Mouse (Mus musculus) kidney, embryonic 16.5 days (tissue): ENCODE results near the gene Zfp385b. TPM values are rescaled to one million over a fixed set of nuclear protein-coding genes. Genes with fewer than 3 reads are reported as not detected.

Experiments used
- ATAC-seq: fragments of 200-750 bp; cut with Nextera tagmentation; 2 replicates; pipeline ENCODE4 v1.8.0; 2017; ENCODE audit warnings: moderate TSS enrichment; ENCODE audit not compliant: low FRiP score, low TSS enrichment
- H3K27ac ChIP-seq: fragments of 300-500 bp; sonication (generic); 2 replicates; pipeline ENCODE4 v1.5.1; 2014; ENCODE audit warnings: low read length
- H3K27me3 ChIP-seq: fragments of 300-500 bp; sonication (generic); 2 replicates; pipeline ENCODE4 v1.6.1; 2014; ENCODE audit warnings: low read length, control low read depth, mixed read lengths; ENCODE audit not compliant: insufficient read depth
- H3K36me3 ChIP-seq: fragments of 300-500 bp; sonication (generic); 2 replicates; pipeline ENCODE4 v1.6.1; 2014; ENCODE audit warnings: low read length, control low read depth, mixed read lengths; ENCODE audit not compliant: insufficient read depth
- H3K4me1 ChIP-seq: fragments of 300-500 bp; sonication (generic); 2 replicates; pipeline ENCODE4 v1.6.1; 2014; ENCODE audit warnings: low read length, control low read depth, mixed read lengths; ENCODE audit not compliant: insufficient read depth
- H3K4me2 ChIP-seq: fragments of 300-500 bp; sonication (generic); replicated peaks from 2 replicates; pipeline ENCODE4 v1.6.1; 2014; ENCODE audit warnings: low read depth, low read length
- H3K4me3 ChIP-seq: fragments of 300-500 bp; sonication (generic); 2 replicates; pipeline ENCODE4 v1.5.1; 2014; ENCODE audit warnings: mild to moderate bottlenecking, low read length
- H3K9ac ChIP-seq: fragments of 300-500 bp; sonication (generic); replicated peaks from 2 replicates; pipeline ENCODE4 v1.6.1; 2014; ENCODE audit warnings: low read length
- H3K9me3 ChIP-seq: fragments of 300-500 bp; sonication (generic); 2 replicates; pipeline ENCODE4 v1.6.1; 2016; ENCODE audit warnings: low read length, control low read depth
- WGBS: fragments of 180-500 bp; shearing (Covaris S2); extraction: QIAGEN DNeasy Blood & Tissue Kit; methylation state at CpG from one replicate; pipeline ENCODE4 v1.1.7; 2014; 5-methylcytosine and 5-hydroxymethylcytosine counted together
- polyA plus RNA-seq: library from polyadenylated mRNA; unstranded; fragments of >200 nt; fragmentation: Nextera tagmentation; extraction: Ambion mirVana; gene quantifications from 2 replicates; pipeline ENCODE4 v1.2.1, GENCODE M21; 2015

The Zfp385b gene
- polyA plus RNA-seq, 1 experiment from 2014 or later, result 6.8 TPM

DNA sequence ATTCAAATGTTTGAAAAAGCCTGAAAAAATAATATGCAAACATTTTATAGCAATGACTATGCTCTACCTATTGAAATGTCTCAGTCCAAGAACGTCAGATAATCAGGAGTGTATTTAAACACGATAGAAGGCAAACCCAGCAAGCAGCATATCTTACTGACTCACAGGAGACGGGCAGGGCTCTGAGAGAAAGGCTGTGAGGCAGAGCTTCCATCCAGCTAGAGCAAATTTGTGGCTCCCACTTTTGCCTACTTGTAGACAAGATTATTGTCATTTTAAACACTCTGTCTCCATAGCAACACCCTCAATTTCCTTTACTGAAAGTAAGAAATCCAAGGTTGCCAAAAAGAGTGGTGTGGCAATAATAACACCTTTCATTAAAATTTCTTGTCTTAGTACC lies 135.4 kb downstream of the Zfp385b start:
- no peak overlapping the region for H3K4me2 ChIP-seq
- ATAC-seq, result no peak
- H3K9me3 ChIP-seq, result no peaks in the 10 kb centered on the region
- H3K27me3 ChIP-seq, result no peaks in the 10 kb centered on the region
- H3K4me3 ChIP-seq, result no peak overlapping the region
- no peak overlapping the region for H3K27ac ChIP-seq
- H3K9ac ChIP-seq, result no peak overlapping the region
- H3K4me1 ChIP-seq, result no peaks in the 10 kb centered on the region
- 78% methylated on average over 3 of the region's 3 CpGs for WGBS
- H3K36me3 ChIP-seq, result no peaks in the 10 kb centered on the region

DNA sequence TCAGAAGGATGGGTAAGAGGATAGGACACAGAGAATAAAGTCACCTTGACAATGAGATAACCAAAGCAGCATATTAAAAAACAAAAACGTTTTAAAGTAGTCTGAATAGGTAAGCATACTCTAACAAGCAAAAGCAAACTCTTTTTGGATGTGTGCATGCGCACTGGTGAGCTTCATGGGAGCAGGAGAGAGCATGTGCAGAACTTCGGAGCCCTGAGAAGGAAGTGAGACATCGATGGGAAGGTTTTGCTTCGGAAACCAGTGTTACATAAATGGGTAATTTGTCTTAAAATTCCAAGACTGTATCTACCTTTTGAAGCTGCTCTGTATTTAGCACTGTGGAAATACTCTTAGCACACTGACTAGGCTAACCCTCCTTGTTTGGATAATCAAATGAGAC lies 137.2 kb downstream of the Zfp385b start:
- 78% methylated on average over 5 of the region's 5 CpGs for WGBS
- ATAC-seq, result no peak
- no peak overlapping the region for H3K27ac ChIP-seq
- no peaks in the 10 kb centered on the region for H3K9me3 ChIP-seq
- H3K9ac ChIP-seq, result no peak overlapping the region
- no peaks in the 10 kb centered on the region for H3K36me3 ChIP-seq
- no peak overlapping the region for H3K4me3 ChIP-seq
- no peaks in the 10 kb centered on the region for H3K27me3 ChIP-seq
- no peak overlapping the region for H3K4me2 ChIP-seq
- H3K4me1 ChIP-seq, result no peaks in the 10 kb centered on the region

GRCm38 (mm10) chr2:77681741-77682140 lies 137.7 kb downstream of the Zfp385b start:
- Histone ChIP-seq H3K4me3 (no peak overlapping the region), H3K9me3 (no peaks in the 10 kb centered on the region), H3K9ac (no peak overlapping the region), H3K27ac (no peak overlapping the region), H3K36me3 (no peaks in the 10 kb centered on the region), H3K4me2 (no peak overlapping the region), H3K27me3 (no peaks in the 10 kb centered on the region), H3K4me1 (no peaks in the 10 kb centered on the region)
- 54% methylated on average over 5 of the region's 5 CpGs for WGBS
- peak; percentile 74 for ATAC-seq

DNA sequence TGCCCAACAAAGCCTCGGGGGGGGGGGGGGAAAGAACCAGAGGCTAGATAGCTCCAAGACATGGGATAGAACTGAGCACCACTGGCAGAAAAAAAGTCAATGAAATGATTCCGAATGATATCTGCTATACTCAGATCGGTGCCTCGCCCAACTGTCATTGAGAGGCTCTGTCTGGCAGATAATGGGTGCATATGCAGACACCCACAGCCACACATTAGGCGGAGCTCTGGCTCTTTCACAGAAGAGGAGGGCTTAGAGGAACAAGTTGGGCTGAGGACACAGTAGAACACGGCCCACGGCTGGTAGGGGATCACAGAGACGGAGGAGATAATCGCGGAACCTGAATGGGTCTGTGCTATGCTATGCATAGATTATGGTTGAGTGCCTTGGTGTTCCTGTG lies 145.7 kb downstream of the Zfp385b start:
- H3K9ac ChIP-seq, result no peak overlapping the region
- no peaks in the 10 kb centered on the region for H3K4me1 ChIP-seq
- H3K4me3 ChIP-seq, result no peak overlapping the region
- H3K4me2 ChIP-seq, result no peak overlapping the region
- 90% methylated on average over 10 of the region's 10 CpGs for WGBS
- H3K27ac ChIP-seq, result no peak overlapping the region
- H3K27me3 ChIP-seq, result no peaks in the 10 kb centered on the region
- no peaks in the 10 kb centered on the region for H3K9me3 ChIP-seq
- no peaks in the 10 kb centered on the region for H3K36me3 ChIP-seq
- ATAC-seq, result no peak

GRCm38 (mm10) chr2:77672215-77672905 lies 147.1 kb downstream of the Zfp385b start:
- no peak overlapping the region for H3K9ac ChIP-seq
- no peaks in the 10 kb centered on the region for H3K9me3 ChIP-seq
- no peaks in the 10 kb centered on the region for H3K4me1 ChIP-seq
- H3K4me2 ChIP-seq, result no peak overlapping the region
- no peak for ATAC-seq
- 91% methylated on average over 5 of the region's 5 CpGs for WGBS
- H3K27ac ChIP-seq, result no peak overlapping the region
- H3K27me3 ChIP-seq, result no peaks in the 10 kb centered on the region
- H3K4me3 ChIP-seq, result no peak overlapping the region
- no peaks in the 10 kb centered on the region for H3K36me3 ChIP-seq

- Histone ChIP-seq H3K4me2 (no peak overlapping the region), H3K4me3 (no peak overlapping the region), H3K27me3 (no peaks in the 10 kb centered on the region), H3K9ac (no peak overlapping the region), H3K27ac (no peak overlapping the region), H3K9me3 (no peaks in the 10 kb centered on the region), H3K36me3 (no peaks in the 10 kb centered on the region), H3K4me1 (no peaks in the 10 kb centered on the region)
- WGBS, result 71% methylated on average over 5 of the region's 5 CpGs
- no peak for ATAC-seq
Observed at GRCm38 (mm10) chr2:77662171-77662570, 157.3 kb downstream of the Zfp385b start.

GRCm38 (mm10) chr2:77653686-77654085 lies 165.8 kb downstream of the Zfp385b start:
- no peak for ATAC-seq
- WGBS, result 94% methylated on average over 2 of the region's 2 CpGs

GRCm38 (mm10) chr2:77641521-77642170 lies 177.8 kb downstream of the Zfp385b start:
- Histone ChIP-seq H3K36me3 (no peaks in the 10 kb centered on the region), H3K9me3 (no peaks in the 10 kb centered on the region), H3K9ac (no peak overlapping the region), H3K4me3 (no peak overlapping the region), H3K4me2 (no peak overlapping the region), H3K27ac (no peak overlapping the region), H3K4me1 (no peaks in the 10 kb centered on the region), H3K27me3 (no peaks in the 10 kb centered on the region)
- WGBS, result 87% methylated on average over 8 of the region's 8 CpGs
- ATAC-seq, result no peak

More at GRCm38 (mm10) chr2:77653686-77654085, 165.8 kb downstream of the Zfp385b start:
- no peaks in the 10 kb centered on the region for H3K4me1 ChIP-seq
- H3K4me3 ChIP-seq, result no peak overlapping the region
- no peaks in the 10 kb centered on the region for H3K9me3 ChIP-seq
- no peak overlapping the region for H3K27ac ChIP-seq
- H3K36me3 ChIP-seq, result no peaks in the 10 kb centered on the region
- H3K9ac ChIP-seq, result no peak overlapping the region
- no peaks in the 10 kb centered on the region for H3K27me3 ChIP-seq
- no peak overlapping the region for H3K4me2 ChIP-seq

DNA sequence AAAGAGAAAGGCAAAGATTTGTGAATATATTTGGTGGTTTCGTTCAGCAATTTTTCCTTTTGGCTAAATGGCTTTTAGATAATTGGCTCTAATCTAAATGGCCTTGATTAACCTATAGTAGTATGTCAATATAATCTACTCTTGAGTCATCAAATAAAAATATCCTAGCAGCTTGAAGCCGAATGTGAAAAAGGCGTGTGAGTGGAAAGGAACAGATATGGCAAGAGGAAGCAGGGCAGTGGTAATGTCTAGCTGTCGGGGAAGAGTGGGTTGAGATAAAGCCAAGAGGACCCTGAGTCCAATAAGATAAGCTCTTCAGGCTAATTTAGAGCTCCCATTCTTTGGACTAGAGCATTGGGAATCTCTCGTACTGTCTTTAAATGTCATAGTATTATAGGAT lies 179.4 kb downstream of the Zfp385b start:
- no peak overlapping the region for H3K4me3 ChIP-seq
- 88% methylated on average over 5 of the region's 5 CpGs for WGBS

DNA sequence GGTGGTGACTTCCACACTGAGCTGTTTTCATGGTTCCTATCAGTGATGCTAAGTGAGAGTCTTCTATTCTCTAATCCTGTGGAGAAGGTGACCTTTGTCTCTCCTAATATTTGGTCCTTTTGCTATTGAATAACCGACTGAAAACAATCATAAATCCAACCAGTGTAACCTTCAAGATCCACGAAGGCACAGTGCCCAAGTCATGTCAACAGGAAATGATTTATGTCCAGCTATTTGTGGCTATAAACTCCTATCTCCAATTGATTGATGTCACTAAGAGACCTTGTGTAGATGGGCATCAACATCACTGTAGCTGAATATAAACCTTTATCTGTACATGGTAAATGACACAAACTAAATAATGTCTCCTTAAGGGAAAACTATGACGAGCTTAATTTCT lies 187.8 kb downstream of the Zfp385b start:
- H3K4me3 ChIP-seq, result no peak overlapping the region
- H3K9me3 ChIP-seq, result no peaks in the 10 kb centered on the region
- H3K4me2 ChIP-seq, result no peak overlapping the region
- WGBS, result 33% methylated on average over 3 of the region's 3 CpGs
- no peak overlapping the region for H3K9ac ChIP-seq
- no peak for ATAC-seq
- H3K27ac ChIP-seq, result no peak overlapping the region
- H3K36me3 ChIP-seq, result no peaks in the 10 kb centered on the region
- H3K4me1 ChIP-seq, result no peaks in the 10 kb centered on the region
- no peaks in the 10 kb centered on the region for H3K27me3 ChIP-seq

More for the DNA sequence above, 179.4 kb downstream of the Zfp385b start:
- H3K9ac ChIP-seq, result no peak overlapping the region
- no peak overlapping the region for H3K27ac ChIP-seq
- ATAC-seq, result no peak
- H3K27me3 ChIP-seq, result no peaks in the 10 kb centered on the region
- no peaks in the 10 kb centered on the region for H3K36me3 ChIP-seq
- H3K4me2 ChIP-seq, result no peak overlapping the region
- H3K4me1 ChIP-seq, result no peaks in the 10 kb centered on the region
- H3K9me3 ChIP-seq, result no peaks in the 10 kb centered on the region
